Comparison of ENCODE assay signal across 25 mouse cellular contexts in genomic region chr1:33636421-33637195, GRCm38 (mm10). TPM values are rescaled to one million over a fixed set of nuclear protein-coding genes. Genes with fewer than 3 reads are reported as not detected.
DNase-seq lines count a peak whose midpoint lies in the region; ATAC-seq and TF ChIP-seq lines count a peak whose summit lies in the region.
"Had no signal": no experiment of that assay in that cellular context is flagged by ENCODE, and none has a peak within 500 bp of the region (broad histone marks: within the 10 kb centered on the region; RNA-seq: fewer than 3 reads in every experiment).

No protein-coding gene starts in this region.

- TF ChIP-seq CTCF in heart, postnatal 0 days (IDR thresholded peaks at IDR 0.05; ENCODE audit: low read depth): no peak
- TF ChIP-seq CTCF in lung, adult 2 months (IDR thresholded peaks at IDR 0.05; ENCODE audit: insufficient read depth, low read length): no peak
- TF ChIP-seq CTCF in kidney, adult 2 months (conservative IDR thresholded peaks at IDR 0.05; ENCODE audit: insufficient read depth, insufficient read length, low read depth, low read length): no peak

- H3K4me2 ChIP-seq in heart, postnatal 0 days (ENCODE audit: low read depth, low read length): peak overlapping the region; percentile 3; the same call in 1 of the 2 replicates
- H3K4me2 ChIP-seq in lung, embryonic 16.5 days (ENCODE audit: low read depth, low read length): no peak overlapping the region
- H3K4me2 ChIP-seq: embryonic facial prominence, embryonic 12.5 days; limb, embryonic 15.5 days; lung, embryonic 15.5 days; midbrain, embryonic 15.5 days; neural tube, embryonic 13.5 days had no signal

- TF ChIP-seq EP300 in heart, postnatal 0 days (IDR thresholded peaks at IDR 0.05; ENCODE audit: low read depth): no peak

- no peaks in the 10 kb centered on the region for H3K27me3 ChIP-seq in heart, postnatal 0 days (ENCODE audit: control insufficient read depth, insufficient read depth, low read length)
- no peaks in the 10 kb centered on the region for H3K27me3 ChIP-seq in lung, embryonic 16.5 days (ENCODE audit: control insufficient read depth, insufficient read depth, low read depth, low read length)
- H3K27me3 ChIP-seq in kidney, adult 2 months (replicated peaks; ENCODE audit: control insufficient read depth, insufficient read depth, low read length): no peaks in the 10 kb centered on the region
- H3K27me3 ChIP-seq: embryonic facial prominence, embryonic 12.5 days; heart, embryonic 12.5 days; limb, embryonic 15.5 days; lung, embryonic 15.5 days; midbrain, embryonic 15.5 days; neural tube, embryonic 13.5 days had no signal

- no peak overlapping the region for H3K9ac ChIP-seq in heart, postnatal 0 days (replicated peaks; ENCODE audit: low read depth, low read length)
- H3K9ac ChIP-seq in lung, embryonic 16.5 days (ENCODE audit: low read length): no peak overlapping the region
- H3K9ac ChIP-seq: embryonic facial prominence, embryonic 12.5 days; forebrain, postnatal 0 days; limb, embryonic 15.5 days; lung, embryonic 15.5 days; midbrain, embryonic 15.5 days; neural tube, embryonic 13.5 days had no signal

- no peaks in the 10 kb centered on the region for H3K4me1 ChIP-seq in heart, postnatal 0 days (ENCODE audit: control insufficient read depth, insufficient read depth)
- H3K4me1 ChIP-seq in lung, embryonic 16.5 days (replicated peaks; ENCODE audit: control insufficient read depth, insufficient read depth, low read length): no peaks in the 10 kb centered on the region
- H3K4me1 ChIP-seq in lung, adult 2 months (ENCODE audit: control insufficient read depth, insufficient read depth, low read length): no peaks in the 10 kb centered on the region
- H3K4me1 ChIP-seq in kidney, adult 2 months (ENCODE audit: control insufficient read depth, insufficient read depth, low read length): no peaks in the 10 kb centered on the region
- H3K4me1 ChIP-seq: embryonic facial prominence, embryonic 12.5 days; heart, embryonic 12.5 days; limb, embryonic 15.5 days; lung, embryonic 15.5 days; midbrain, embryonic 15.5 days; neural tube, embryonic 13.5 days had no signal

- no peak for TF ChIP-seq POLR2A in lung, adult 2 months (IDR thresholded peaks at IDR 0.05; ENCODE audit: borderline replicate concordance, extremely low read depth, low read depth, low read length)
- no peak for TF ChIP-seq POLR2A in kidney, adult 2 months (IDR thresholded peaks at IDR 0.05; ENCODE audit: low read depth, low read length)

- ATAC-seq in heart, postnatal 0 days (ENCODE audit: insufficient read depth, low read depth): no peak
- ATAC-seq in lung, embryonic 16.5 days (ENCODE audit: low read depth): 0 out of 2 replicates have a peak, but pooled peaks have one; percentile 15
- ATAC-seq: CD4-positive, CD25-positive, alpha-beta regulatory T cell, adult 4 months; forebrain, postnatal 0 days; intestine, embryonic 16.5 days; midbrain, embryonic 15.5 days had no signal

- H3K27ac ChIP-seq in heart, postnatal 0 days (ENCODE audit: low read depth): no peak overlapping the region
- H3K27ac ChIP-seq in lung, embryonic 16.5 days (ENCODE audit: low read length): no peak overlapping the region
- H3K27ac ChIP-seq in kidney, adult 2 months (ENCODE audit: insufficient read depth, low read depth, low read length): no peak overlapping the region
- H3K27ac ChIP-seq: embryonic facial prominence, embryonic 12.5 days; left cerebral cortex, adult 2 months; limb, embryonic 15.5 days; lung, embryonic 15.5 days; midbrain, embryonic 15.5 days; neural tube, embryonic 13.5 days had no signal

- H3K4me3 ChIP-seq in heart, postnatal 0 days (ENCODE audit: low read depth, low read length): no peak overlapping the region
- H3K4me3 ChIP-seq in lung, embryonic 16.5 days (ENCODE audit: low read length): no peak overlapping the region
- H3K4me3 ChIP-seq in lung, adult 2 months (replicated peaks; ENCODE audit: extremely low read depth, low read depth, low read length): no peak overlapping the region
- no peak overlapping the region for H3K4me3 ChIP-seq in kidney, adult 2 months (ENCODE audit: insufficient read depth, low read depth, low read length)
- H3K4me3 ChIP-seq: embryonic facial prominence, embryonic 12.5 days; heart, embryonic 12.5 days; left cerebral cortex, adult 2 months; limb, embryonic 15.5 days; lung, embryonic 15.5 days; midbrain, embryonic 15.5 days; myocyte; neural tube, embryonic 13.5 days had no signal

- WGBS in heart, postnatal 0 days: 88% methylated on average over 10 of the region's 10 CpGs
- 89% methylated on average over 10 of the region's 10 CpGs for WGBS in lung, embryonic 16.5 days
- 95% methylated on average over 10 of the region's 10 CpGs for WGBS in lung, adult 2 months
- WGBS in kidney, adult 2 months: 95% methylated on average over 10 of the region's 10 CpGs

- intact Hi-C loops in heart, postnatal 25 days (cut with DNase I): no loop called here
- intact Hi-C loops in heart, postnatal 36 days (cut with DNase I): no loop called here
- intact Hi-C loops in gastrocnemius, postnatal 14 days (cut with DNase I; ENCODE audit: low total_unique reads): no loop called here

- DNase-seq in heart, adult 11 months: peak; percentile 75
- DNase-seq in heart, postnatal 25 days (ENCODE audit: low spot score): no peak
- no peak for DNase-seq in heart, postnatal 0 days (ENCODE audit: low spot score)
- DNase-seq in heart, postnatal 36 days: no peak
- DNase-seq in lung, adult 2 months: no peak
- no peak for DNase-seq in kidney, adult 2 months
- no peak for DNase-seq in gastrocnemius, postnatal 14 days
- DNase-seq: adrenal gland, postnatal 14 days; cerebellum, adult 2 months; cerebellum, postnatal 25 days; forebrain, postnatal 0 days; layer of hippocampus, adult 9-11 months; lung, postnatal 4 days; retina, postnatal 1 day had no signal

- H3K9me3 ChIP-seq in heart, postnatal 0 days (replicated peaks; ENCODE audit: control insufficient read depth, low read length): no peaks in the 10 kb centered on the region
- no peaks in the 10 kb centered on the region; the same call in 1 of the 2 replicates for H3K9me3 ChIP-seq in lung, embryonic 16.5 days (ENCODE audit: control insufficient read depth, low read length)
- H3K9me3 ChIP-seq: limb, embryonic 15.5 days; lung, embryonic 15.5 days; midbrain, embryonic 15.5 days had no signal

- H3K36me3 ChIP-seq in heart, postnatal 0 days (replicated peaks; ENCODE audit: control insufficient read depth, insufficient read depth, low read length): peaks cover 17% of the 10 kb centered on the region
- H3K36me3 ChIP-seq in lung, embryonic 16.5 days (ENCODE audit: control insufficient read depth, insufficient read depth, low read length): peaks cover 32% of the 10 kb centered on the region
- no peaks in the 10 kb centered on the region for H3K36me3 ChIP-seq in kidney, adult 2 months (ENCODE audit: control insufficient read depth, insufficient read depth, low read length)
- H3K36me3 ChIP-seq: midbrain, embryonic 15.5 days had no signal

RNA-seq across cellular contexts. Expression of gene Prim2, which starts 33.0 kb away (rescaled TPM):
- 1 to 10 TPM; 2.3 to 2.5 TPM for total RNA-seq in heart, postnatal 25 days (2021)
- 8.9 and 13.9 TPM in 2 replicates for total RNA-seq in heart, postnatal 0 days (2014; rRNA removed; ENCODE audit: low replicate concordance)
- polyA plus RNA-seq in heart, postnatal 0 days (2015; fragmentation: Nextera tagmentation; extraction: Ambion mirVana): 4.9 and 6.4 TPM in 2 replicates
- total RNA-seq in heart, postnatal 36 days (2021): 1 to 10 TPM; 2.4 TPM
- 37.8 and 37.9 TPM in 2 replicates for polyA plus RNA-seq in lung, embryonic 16.5 days (2015; fragmentation: Nextera tagmentation; extraction: Ambion mirVana)
- polyA plus RNA-seq in lung, adult 2 months (2012; rRNA removed): 2.3 and 4.0 TPM in 2 replicates
- 2.9 and 3.0 TPM in 2 replicates for polyA plus RNA-seq in kidney, adult 2 months (2012; rRNA removed)
- total RNA-seq in gastrocnemius, postnatal 14 days (2021): 1 to 10 TPM; 1.8 to 2.7 TPM
